Mouse (Mus musculus) liver, adult 2 months (tissue): ENCODE data around the gene Tkfc.

Experiments
- CTCF ChIP-seq: fragments of 200-500 bp; IDR thresholded peaks from 2 replicates; pipeline ENCODE4 v1.5.1; 2011; ENCODE audit warnings: low read depth, low read length, control low read depth
- POLR2A ChIP-seq: fragments of 200-500 bp; IDR thresholded peaks from 2 replicates; pipeline ENCODE4 v1.6.1; 2011; ENCODE audit warnings: low read length, control low read depth; ENCODE audit not compliant: insufficient read depth; ENCODE audit errors: extremely low read depth

DNA sequence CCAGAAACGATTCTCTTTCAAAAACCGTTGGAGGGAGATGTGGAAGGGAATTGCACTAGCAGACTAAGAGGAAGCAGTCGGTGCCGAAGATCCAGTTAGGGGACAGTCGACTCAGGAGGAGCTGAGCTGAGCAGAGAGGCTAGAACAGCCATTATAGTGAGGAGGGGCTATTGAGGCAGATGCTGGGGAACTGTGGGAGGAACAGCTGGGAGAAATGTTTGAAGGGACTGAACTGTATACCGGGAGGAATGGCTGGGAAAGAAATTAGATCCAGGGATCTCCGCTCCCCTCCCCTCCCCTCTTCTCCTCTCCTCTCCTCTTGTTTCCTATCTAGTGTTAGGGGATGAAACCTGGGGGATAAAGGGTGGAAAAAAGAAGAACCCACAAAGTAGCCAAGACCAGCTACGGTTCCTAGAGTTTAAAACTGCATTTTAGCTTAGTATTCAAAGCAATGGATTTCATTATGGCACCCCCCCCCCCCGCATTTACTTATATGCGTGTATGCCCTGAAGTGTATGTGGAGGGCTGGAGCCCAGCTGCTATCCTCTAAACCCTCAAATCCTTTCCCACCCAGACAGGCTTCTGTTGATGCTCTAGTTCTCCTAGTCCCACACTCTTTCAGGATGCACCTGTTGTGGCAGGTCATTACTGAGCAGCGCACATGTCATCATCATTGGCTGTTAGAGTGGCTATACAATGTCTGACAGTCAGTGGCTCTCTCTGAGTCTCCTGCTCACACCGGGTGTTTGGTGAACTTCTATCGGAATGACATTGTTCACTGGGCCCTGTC, 35.3 kb upstream of the Tkfc start:
- TF ChIP-seq POLR2A (no peak), CTCF (no peak)
